Mouse (Mus musculus) lung, postnatal 0 days (tissue): ENCODE results near the gene Gal.

ENCODE experiments used
- CTCF ChIP-seq: IDR thresholded peaks from 2 replicates; pipeline ENCODE4 v1.5.1; 2016; ENCODE audit warnings: antibody characterized with exemption, mild to moderate bottlenecking
- EP300 ChIP-seq: IDR thresholded peaks from 2 replicates; pipeline ENCODE4 v1.6.1; 2016; ENCODE audit warnings: antibody characterized with exemption, mild to moderate bottlenecking, control low read depth

DNA sequence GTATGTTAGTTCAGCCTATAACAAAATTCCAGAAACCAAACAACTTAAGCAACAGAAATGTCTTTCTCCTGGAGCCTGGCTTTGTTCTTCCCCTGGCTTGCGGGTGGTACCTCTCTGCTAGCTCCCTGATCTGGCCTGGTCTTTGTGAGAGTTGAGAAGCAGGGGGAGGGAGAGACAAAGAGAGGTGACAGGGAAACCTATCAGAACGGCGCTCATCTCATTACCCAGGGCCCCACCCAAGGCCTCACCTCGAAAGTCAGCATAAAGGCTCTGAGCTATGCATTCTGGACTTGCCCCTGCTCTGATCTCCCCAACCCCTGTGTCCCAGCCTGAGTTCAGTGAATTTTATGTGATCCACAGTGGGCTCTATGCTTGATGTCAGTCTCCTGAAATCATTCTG is 20.3 kb upstream of the Gal start:
- no peak for TF ChIP-seq EP300
- TF ChIP-seq CTCF = no peak
